Mouse (Mus musculus) left cerebral cortex, postnatal 14 days (tissue): ENCODE data around the gene Srd5a3. TPM values are rescaled to one million over a fixed set of nuclear protein-coding genes. Genes with fewer than 3 reads are reported as not detected.
A peak's percentile ranks its signal among the peaks of the same experiment; 100 is the strongest.
"Not testable (repeated sequence)": the region's sequence is repeated elsewhere in the genome, so short reads cannot be mapped to it uniquely, and the experiment has no call there.

Source experiments
- DNase-seq, 2 experiments: peaks; one replicate each; pipeline ENCODE4 v3.0.0; 2021 to 2022; ENCODE audit warnings: low spot score in 2 of 2, mixed read lengths in 1 of 2
- intact Hi-C: fragments of 180-260 bp; cut with DNase I; formaldehyde crosslinking; loops from one replicate; pipeline ENCODE4 v1.15.1; 2025
- long read RNA-seq, 2 experiments: library from polyadenylated mRNA; stranded (forward); transcript quantifications; one replicate each; pipeline ENCODE4 v2.0.0; 2021
- total RNA-seq, 2 experiments: library from RNA; stranded (reverse); gene quantifications; 2 replicates each; pipeline ENCODE4 v1.2.3; 2021

The Srd5a3 gene
- total RNA-seq = 10 to 100 TPM; 17.8 to 19.2 TPM
- long read RNA-seq, experiment 1, transcript Srd5a3-201 (6 exons, 1,747 nt) = major isoform, 19 of 24 reads
- long read RNA-seq, experiment 1, partial matches to known transcripts = 0 of 24 reads
- long read RNA-seq, experiment 1, other reads (novel, unspliced or antisense) = 5 of 24 reads
- long read RNA-seq, experiment 2, transcript Srd5a3-201 (6 exons, 1,747 nt) = major isoform, 9 of 14 reads
- long read RNA-seq, experiment 2, partial matches to known transcripts = 0 of 14 reads
- long read RNA-seq, experiment 2, other reads (novel, unspliced or antisense) = 5 of 14 reads

GRCm38 (mm10) chr5:76139808-76140729 is at the start of gene Srd5a3:
TSS of gene Srd5a3 (plus strand) at chr5:76140271.
- intact Hi-C loops = loop anchor here (2.0 kb wide), 1 partner anchor 43 kb away; the partner anchor contains the start of gene Tmem165

GRCm38 (mm10) chr5:76103809-76104208 is 36.3 kb upstream of the Srd5a3 start:
- DNase-seq, intact Hi-C loops: not testable (repeated sequence)

More at GRCm38 (mm10) chr5:76139808-76140729, at the start of gene Srd5a3:
- DNase-seq = peak; percentile 95

GRCm38 (mm10) chr5:76107306-76107705 is 32.8 kb upstream of the Srd5a3 start:
- intact Hi-C loops = no loop called here
- DNase-seq = no peak

GRCm38 (mm10) chr5:76108496-76108895 is 31.6 kb upstream of the Srd5a3 start:
- intact Hi-C loops = no loop called here
- no peak for DNase-seq

- intact Hi-C loops = loop anchor here (10.0 kb wide), 1 partner anchor 896 kb away; no protein-coding TSS in a partner anchor
- peak; percentile 12 to 40 for DNase-seq
Measured at GRCm38 (mm10) chr5:76111173-76111572, 28.9 kb upstream of the Srd5a3 start.

GRCm38 (mm10) chr5:76112016-76112415 is 28.1 kb upstream of the Srd5a3 start:
- intact Hi-C loops = loop anchor here (10.0 kb wide), 1 partner anchor 897 kb away; no protein-coding TSS in a partner anchor
- no peak for DNase-seq

- DNase-seq = no peak
- intact Hi-C loops = loop anchor here (10.0 kb wide), 1 partner anchor 901 kb away; no protein-coding TSS in a partner anchor
Measured at GRCm38 (mm10) chr5:76115436-76116041, 24.5 kb upstream of the Srd5a3 start.

- intact Hi-C loops = loop anchor here (1.0 to 10.0 kb wide), 3 partner anchors 248 to 904 kb away; no protein-coding TSS in a partner anchor
- peak; percentile 54 to 80 for DNase-seq
Measured at GRCm38 (mm10) chr5:76118441-76118840, 21.6 kb upstream of the Srd5a3 start.

GRCm38 (mm10) chr5:76120634-76121033 is 19.4 kb upstream of the Srd5a3 start:
- intact Hi-C loops = no loop called here
- no peak for DNase-seq

- intact Hi-C loops = no loop called here
- peak in 1 of 2 experiments; percentile 45 for DNase-seq
Measured at GRCm38 (mm10) chr5:76127584-76128316, 12.3 kb upstream of the Srd5a3 start.

GRCm38 (mm10) chr5:76130292-76130691 is 9.8 kb upstream of the Srd5a3 start:
- intact Hi-C loops = no loop called here
- peak; percentile 39 to 49 for DNase-seq

GRCm38 (mm10) chr5:76131990-76132389 is 8.1 kb upstream of the Srd5a3 start:
- intact Hi-C loops = no loop called here
- DNase-seq = no peak

- DNase-seq = no peak
- intact Hi-C loops = no loop called here
Measured at GRCm38 (mm10) chr5:76135644-76136043, 4.4 kb upstream of the Srd5a3 start.

GRCm38 (mm10) chr5:76136271-76136670 is 3.8 kb upstream of the Srd5a3 start:
- DNase-seq = no peak
- intact Hi-C loops = no loop called here

- intact Hi-C loops = no loop called here
- no peak for DNase-seq
Measured at GRCm38 (mm10) chr5:76137586-76137985, 2.5 kb upstream of the Srd5a3 start.

- no peak for DNase-seq
- intact Hi-C loops = no loop called here
Measured at GRCm38 (mm10) chr5:76138071-76138470, 2.0 kb upstream of the Srd5a3 start.

GRCm38 (mm10) chr5:76138512-76138911 is 1.6 kb upstream of the Srd5a3 start:
- DNase-seq = no peak
- intact Hi-C loops = no loop called here

- peak in 1 of 2 experiments; percentile 25 for DNase-seq
- intact Hi-C loops = no loop called here
Measured at GRCm38 (mm10) chr5:76139171-76139671, 850 bp upstream of the Srd5a3 start.

- intact Hi-C loops = loop anchor here (2.0 kb wide), 1 partner anchor 42 kb away; the partner anchor contains the start of gene Tmem165
Measured at GRCm38 (mm10) chr5:76140730-76141066, 627 bp downstream of the Srd5a3 start.

More at GRCm38 (mm10) chr5:76140730-76141066, 627 bp downstream of the Srd5a3 start:
- DNase-seq = no peak
